ENCODE assay signal across 10 mouse cellular contexts in genomic region chr5:116829771-116830170, GRCm38 (mm10).
DNase-seq lines count a peak whose midpoint lies in the region; ATAC-seq and TF ChIP-seq lines count a peak whose summit lies in the region.
"Had no signal": no experiment of that assay in that cellular context is flagged by ENCODE, and none has a peak within 500 bp of the region (broad histone marks: within the 10 kb centered on the region; RNA-seq: fewer than 3 reads in every experiment).

No protein-coding gene starts in this region.

- intact Hi-C loops in heart, postnatal 25 days (cut with DNase I), result no loop called here

- TF ChIP-seq CTCF in stomach, postnatal 0 days (IDR thresholded peaks at IDR 0.05; ENCODE audit: low read depth), result no peak
- TF ChIP-seq CTCF in layer of hippocampus, adult 2 months (conservative IDR thresholded peaks at IDR 0.05), result no peak

- no peak overlapping the region for H3K4me3 ChIP-seq in midbrain, embryonic 14.5 days (replicated peaks; ENCODE audit: low read depth, low read length)
- H3K4me3 ChIP-seq in midbrain, embryonic 13.5 days (replicated peaks), result no peak overlapping the region
- H3K4me3 ChIP-seq in stomach, postnatal 0 days (ENCODE audit: low read depth, low read length), result no peak overlapping the region
- no peak overlapping the region for H3K4me3 ChIP-seq in layer of hippocampus, adult 2 months
- H3K4me3 ChIP-seq: hindbrain, embryonic 15.5 days had no signal

- DNase-seq in heart, postnatal 4 days, result peak; percentile 48
- no peak for DNase-seq in heart, postnatal 25 days (ENCODE audit: low spot score)
- peak; percentile 44 for DNase-seq in midbrain, embryonic 14.5 days
- peak; percentile 69 for DNase-seq in embryo, embryonic 11.5 days (ENCODE audit: low read depth, low spot score)
- DNase-seq in stomach, postnatal 0 days (ENCODE audit: low spot score), result peak; percentile 18
- no peak for DNase-seq in layer of hippocampus, adult 2 months (ENCODE audit: low spot score in 2 of 2)
- DNase-seq in B cell, adult 2 months, result no peak
- DNase-seq: cerebellum, adult 11 months had no signal

- H3K4me2 ChIP-seq in midbrain, embryonic 14.5 days (ENCODE audit: low read length), result no peak overlapping the region
- no peak overlapping the region for H3K4me2 ChIP-seq in midbrain, embryonic 13.5 days (replicated peaks)
- H3K4me2 ChIP-seq in stomach, postnatal 0 days (replicated peaks; ENCODE audit: low read depth), result no peak overlapping the region
- H3K4me2 ChIP-seq: hindbrain, embryonic 15.5 days had no signal

- H3K27ac ChIP-seq in midbrain, embryonic 14.5 days (replicated peaks; ENCODE audit: low read depth, low read length), result no peak overlapping the region
- no peak overlapping the region for H3K27ac ChIP-seq in midbrain, embryonic 13.5 days
- no peak overlapping the region for H3K27ac ChIP-seq in stomach, postnatal 0 days (replicated peaks)
- no peak overlapping the region for H3K27ac ChIP-seq in layer of hippocampus, adult 2 months
- H3K27ac ChIP-seq: hindbrain, embryonic 15.5 days had no signal

- 0 out of 2 replicates have a peak, but pooled peaks cover 3% of the 10 kb centered on the region for H3K4me1 ChIP-seq in midbrain, embryonic 14.5 days (ENCODE audit: control insufficient read depth, insufficient read depth, low read length)
- H3K4me1 ChIP-seq in midbrain, embryonic 13.5 days (replicated peaks), result peaks cover 3% of the 10 kb centered on the region; the same call in 1 of the 2 replicates
- H3K4me1 ChIP-seq in stomach, postnatal 0 days (replicated peaks; ENCODE audit: control insufficient read depth, insufficient read depth), result no peaks in the 10 kb centered on the region
- H3K4me1 ChIP-seq: hindbrain, embryonic 15.5 days had no signal

- TF ChIP-seq EP300 in stomach, postnatal 0 days (optimal IDR thresholded peaks at IDR 0.05), result no peak

- H3K9me3 ChIP-seq in midbrain, embryonic 14.5 days (ENCODE audit: control insufficient read depth, low read length), result no peaks in the 10 kb centered on the region
- H3K9me3 ChIP-seq in midbrain, embryonic 13.5 days, result no peaks in the 10 kb centered on the region
- H3K9me3 ChIP-seq in stomach, postnatal 0 days (ENCODE audit: control insufficient read depth, low read length), result no peaks in the 10 kb centered on the region
- H3K9me3 ChIP-seq: hindbrain, embryonic 15.5 days had no signal

- 14% methylated on average over 11 of the region's 11 CpGs for WGBS in midbrain, embryonic 14.5 days
- WGBS in midbrain, embryonic 13.5 days, result 13% methylated on average over 11 of the region's 11 CpGs
- WGBS in stomach, postnatal 0 days, result 9% methylated on average over 11 of the region's 11 CpGs

- ATAC-seq in midbrain, embryonic 14.5 days (ENCODE audit: low FRiP score, low TSS enrichment), result no peak
- ATAC-seq in midbrain, embryonic 13.5 days, result no peak
- no peak for ATAC-seq in stomach, postnatal 0 days (ENCODE audit: low FRiP score, low TSS enrichment)

- no peaks in the 10 kb centered on the region for H3K36me3 ChIP-seq in midbrain, embryonic 14.5 days (ENCODE audit: control insufficient read depth, insufficient read depth, low read length)
- H3K36me3 ChIP-seq in midbrain, embryonic 13.5 days, result no peaks in the 10 kb centered on the region
- no peaks in the 10 kb centered on the region for H3K36me3 ChIP-seq in stomach, postnatal 0 days (ENCODE audit: control insufficient read depth, insufficient read depth, low read length)
- H3K36me3 ChIP-seq: hindbrain, embryonic 15.5 days had no signal

- H3K9ac ChIP-seq in midbrain, embryonic 14.5 days (replicated peaks; ENCODE audit: low read length), result no peak overlapping the region
- no peak overlapping the region for H3K9ac ChIP-seq in midbrain, embryonic 13.5 days (replicated peaks)
- no peak overlapping the region for H3K9ac ChIP-seq in stomach, postnatal 0 days (ENCODE audit: low read length)
- H3K9ac ChIP-seq: hindbrain, embryonic 15.5 days had no signal

- H3K27me3 ChIP-seq in midbrain, embryonic 14.5 days (ENCODE audit: control insufficient read depth, insufficient read depth, low read length), result no peaks in the 10 kb centered on the region
- no peaks in the 10 kb centered on the region for H3K27me3 ChIP-seq in midbrain, embryonic 13.5 days
- H3K27me3 ChIP-seq in stomach, postnatal 0 days (ENCODE audit: control insufficient read depth, insufficient read depth, low read length), result no peaks in the 10 kb centered on the region
- H3K27me3 ChIP-seq: hindbrain, embryonic 15.5 days had no signal

Comparison
In these comparisons a context has a peak if more than half of its experiments do, and no peak if none do; other contexts are left out.
1. DNase-seq: peak in heart, postnatal 4 days (single experiment), midbrain, embryonic 14.5 days (single experiment), embryo, embryonic 11.5 days (single experiment) and stomach, postnatal 0 days (single experiment); none in heart, postnatal 25 days (single experiment), layer of hippocampus, adult 2 months (0 of 2) and B cell, adult 2 months (0 of 2).